Mouse (Mus musculus) frontal cortex, postnatal 25 days (tissue): ENCODE measurements at regions not wholly inside any gene's neighbourhood (a gene's known extent, or its start where the extent isn't known, plus 50 kb on each side); places are given as distances from the start of the nearest gene placed in this dataset.
A peak's percentile ranks its signal among the peaks of the same experiment; 100 is the strongest.

Experiments used
- DNase-seq, 2 experiments: peaks; one replicate each; pipeline ENCODE4 v3.0.0; 2022; ENCODE audit warnings: low spot score in 2 of 2

- no peak for DNase-seq
Observed at GRCm38 (mm10) chr2:160421216-160421911, 54.5 kb upstream of the Mafb start.

GRCm38 (mm10) chr2:160424491-160424890, 57.6 kb upstream of the Mafb start:
- no peak for DNase-seq

DNA sequence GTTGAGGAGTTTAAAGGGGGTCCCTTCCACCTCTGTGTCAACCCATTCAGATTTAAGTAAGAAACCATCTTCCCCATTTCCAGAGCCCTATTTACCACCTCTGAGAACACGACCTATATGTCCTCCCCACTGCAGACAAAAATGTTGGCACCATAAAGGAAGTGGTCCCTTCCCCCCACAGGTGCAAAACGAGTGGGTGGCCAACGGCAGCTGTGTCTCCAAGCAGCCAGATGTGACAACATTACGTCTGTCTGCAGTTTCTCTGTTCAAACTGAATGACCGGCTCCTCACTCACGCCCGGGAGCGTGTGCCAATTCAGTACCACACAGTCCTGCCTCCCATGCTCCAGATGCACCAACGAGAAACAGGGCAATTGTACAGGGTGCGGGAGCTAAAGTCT, 60.6 kb upstream of the Mafb start:
- no peak for DNase-seq

GRCm38 (mm10) chr2:160433252-160433651, 66.4 kb upstream of the Mafb start:
- DNase-seq = peak; percentile 42 to 60

DNA sequence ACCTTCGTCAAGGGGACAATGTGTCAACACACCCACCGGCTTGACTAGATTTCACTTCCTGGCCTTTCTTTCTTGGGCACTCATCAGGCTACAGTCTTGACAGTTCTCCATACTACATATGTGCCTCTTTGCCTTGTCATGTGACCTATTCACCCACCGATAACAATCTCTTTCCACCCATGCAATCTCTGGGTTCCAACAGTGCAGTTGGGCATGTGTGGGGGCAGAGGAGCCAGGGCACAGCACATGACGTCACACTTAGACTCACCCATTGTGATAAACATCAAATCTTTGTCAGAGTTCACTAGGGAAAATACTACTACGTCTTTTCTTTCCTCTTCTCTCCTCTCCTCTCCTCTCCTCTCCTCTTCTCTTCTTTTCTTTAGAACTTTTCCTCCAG, 67.8 kb upstream of the Mafb start:
- no peak for DNase-seq

DNA sequence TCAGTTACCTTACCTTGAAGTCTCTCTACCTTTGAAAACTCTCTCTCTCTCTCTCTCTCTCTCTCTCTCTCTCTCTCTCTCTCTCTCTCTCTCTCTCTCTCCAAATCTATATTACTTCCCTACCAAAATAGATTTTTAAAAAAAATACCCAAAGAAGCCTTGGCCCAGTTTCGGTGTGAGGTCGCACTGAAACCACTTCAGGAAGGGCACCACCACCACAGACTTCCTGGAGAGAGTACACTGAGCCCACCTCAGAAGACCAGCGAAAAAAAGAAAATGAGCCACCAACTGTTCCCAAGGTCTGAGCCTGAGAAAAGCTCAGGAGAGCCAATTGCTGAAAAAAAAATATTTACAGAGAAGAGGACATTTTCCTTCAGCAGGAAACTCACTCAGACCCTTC, 68.8 kb upstream of the Mafb start:
- DNase-seq = no peak

GRCm38 (mm10) chr2:160439028-160439427, 72.2 kb upstream of the Mafb start:
- no peak for DNase-seq

DNA sequence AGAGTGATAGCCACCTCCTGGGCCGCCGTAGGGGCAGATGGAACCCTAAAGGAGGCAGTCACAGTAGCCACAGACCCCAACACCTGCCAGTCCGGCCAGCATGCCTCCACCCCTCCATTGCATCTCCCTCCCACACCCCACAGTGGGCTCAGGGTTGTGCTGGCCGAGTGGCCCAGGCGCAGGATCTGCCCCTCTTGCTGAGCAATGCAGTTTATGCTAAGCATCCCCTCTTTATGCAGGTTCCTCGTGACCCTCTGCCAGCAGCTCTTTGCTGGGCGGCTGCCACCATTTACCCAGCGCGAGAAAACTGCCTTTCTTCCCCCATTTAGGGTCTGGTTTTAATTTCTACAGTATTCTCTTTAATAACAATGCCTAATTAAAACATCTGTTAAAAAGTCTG, 73.4 kb upstream of the Mafb start:
- DNase-seq = no peak

DNA sequence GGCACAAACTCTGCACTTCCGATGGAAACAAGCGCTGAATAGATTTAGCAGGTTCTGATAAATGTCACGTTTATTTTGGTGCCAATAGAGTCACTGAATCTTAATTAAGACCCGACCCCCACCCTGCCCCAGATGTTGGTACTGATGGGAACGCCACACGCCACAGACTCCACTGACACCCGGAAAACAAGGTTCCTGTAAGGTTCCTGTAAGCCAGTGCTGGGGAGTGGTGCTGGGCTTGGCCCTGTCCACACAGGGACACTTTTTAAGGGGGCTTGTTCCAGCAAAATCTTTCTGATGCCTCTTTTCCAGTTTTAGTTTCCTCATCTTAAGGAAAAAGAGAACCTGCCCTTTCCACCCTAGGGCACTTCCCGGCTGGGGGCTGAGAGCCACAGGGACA, 84.2 kb upstream of the Mafb start:
- no peak for DNase-seq

GRCm38 (mm10) chr2:160451481-160452238, 84.8 kb upstream of the Mafb start:
- peak; percentile 25 to 31 for DNase-seq

- DNase-seq = no peak
Observed at GRCm38 (mm10) chr2:160452239-160452530, 85.3 kb upstream of the Mafb start.

- no peak for DNase-seq
Observed at GRCm38 (mm10) chr2:160452730-160453129, 85.9 kb upstream of the Mafb start.

DNA sequence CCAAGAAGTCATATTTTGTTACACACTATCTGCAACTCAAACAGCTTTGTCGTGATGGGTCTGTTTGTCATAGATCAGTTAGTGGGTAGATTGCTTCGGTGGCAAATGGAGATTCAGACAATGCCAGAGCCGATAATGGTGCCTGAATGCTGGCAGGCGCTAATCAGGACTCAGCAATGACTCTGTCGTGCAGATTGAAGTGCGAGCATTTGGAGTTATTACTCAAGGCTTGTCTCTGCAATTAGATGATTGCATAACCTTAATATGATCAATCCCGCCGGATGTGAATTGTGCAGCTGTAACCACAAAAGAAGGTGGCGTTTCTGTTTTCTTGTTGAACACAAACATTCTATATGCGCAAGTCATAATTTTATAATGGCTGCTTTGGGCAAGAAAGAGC, 88.8 kb upstream of the Mafb start:
- no peak for DNase-seq

DNA sequence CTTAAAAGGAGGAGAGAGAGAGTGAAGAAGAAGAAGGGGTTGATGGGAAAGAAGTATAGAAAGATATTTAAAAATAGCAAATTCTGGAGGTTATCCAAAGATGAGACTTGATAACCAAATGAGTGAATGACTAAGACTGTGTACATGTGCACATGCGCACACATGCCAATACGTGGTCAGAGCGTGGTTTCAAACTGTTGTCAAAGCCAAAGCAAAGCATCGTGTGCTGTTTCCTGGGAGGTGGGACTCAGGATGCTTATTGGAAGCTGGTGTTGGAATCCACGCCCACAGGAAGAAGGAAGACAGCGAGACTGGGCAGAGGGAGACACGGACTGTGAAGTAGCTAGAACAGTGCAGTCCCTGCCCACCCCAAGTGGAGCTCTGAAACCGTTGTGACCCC, 89.8 kb upstream of the Mafb start:
- no peak for DNase-seq

DNA sequence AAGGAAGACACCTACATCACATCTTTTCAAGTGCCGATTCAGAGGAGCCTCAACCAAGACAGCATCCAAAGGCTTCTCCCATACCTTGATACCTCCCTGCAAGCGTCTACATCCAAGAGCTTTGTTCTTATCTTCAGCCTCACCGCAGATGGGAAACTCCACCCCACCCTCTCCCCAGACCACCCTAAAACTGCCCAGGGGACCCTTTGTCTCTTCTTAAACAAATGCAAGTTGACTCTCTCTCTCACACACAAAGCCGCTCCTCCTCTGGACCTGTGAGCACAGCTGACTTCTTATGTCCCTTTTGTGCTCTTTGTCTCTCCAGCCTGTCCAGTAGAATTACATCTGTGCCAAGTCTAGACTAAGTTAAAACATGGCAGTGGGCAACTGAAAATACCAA, 104.7 kb upstream of the Mafb start:
- no peak for DNase-seq

DNA sequence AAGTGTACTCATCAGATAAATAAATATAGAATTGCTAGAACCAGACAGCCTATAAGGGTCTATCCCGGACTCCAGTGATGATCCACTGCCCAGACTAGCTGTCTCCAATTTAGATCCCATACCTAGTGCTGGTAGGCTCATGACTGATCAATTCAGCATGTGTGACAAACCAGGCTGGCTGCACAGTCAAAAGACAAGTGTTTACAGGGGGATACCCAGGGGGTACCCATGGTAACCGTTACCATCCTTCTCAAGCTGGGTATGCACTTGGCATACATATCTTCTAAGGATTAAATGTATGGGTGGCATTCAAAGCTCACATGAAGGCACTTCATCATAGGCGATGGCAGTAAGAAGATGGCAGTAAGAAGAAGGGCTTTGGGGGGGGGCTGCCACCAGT, 109.3 kb upstream of the Mafb start:
- DNase-seq = no peak

- DNase-seq = no peak
Observed at GRCm38 (mm10) chr2:160479240-160479639, 112.4 kb upstream of the Mafb start.

DNA sequence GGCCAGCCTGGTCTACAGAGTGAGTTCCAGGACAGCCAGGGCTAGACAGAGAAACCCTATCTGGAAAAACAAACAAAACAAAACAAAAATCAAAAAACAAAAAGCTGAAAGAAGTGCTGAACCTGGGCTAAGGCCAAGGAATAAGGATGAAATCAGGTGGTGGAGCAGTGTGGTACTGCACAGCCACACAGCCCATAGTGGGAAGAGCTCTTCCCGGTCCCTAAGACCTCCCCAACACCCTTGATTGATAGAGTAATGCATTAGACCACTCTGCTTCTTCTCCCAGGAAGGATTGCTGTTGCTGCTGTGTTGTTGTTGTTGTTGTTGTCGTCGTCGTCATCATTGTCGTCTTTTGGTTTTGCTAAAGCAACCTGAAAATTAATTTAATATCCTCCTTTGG, 118.2 kb upstream of the Mafb start:
- no peak for DNase-seq

DNA sequence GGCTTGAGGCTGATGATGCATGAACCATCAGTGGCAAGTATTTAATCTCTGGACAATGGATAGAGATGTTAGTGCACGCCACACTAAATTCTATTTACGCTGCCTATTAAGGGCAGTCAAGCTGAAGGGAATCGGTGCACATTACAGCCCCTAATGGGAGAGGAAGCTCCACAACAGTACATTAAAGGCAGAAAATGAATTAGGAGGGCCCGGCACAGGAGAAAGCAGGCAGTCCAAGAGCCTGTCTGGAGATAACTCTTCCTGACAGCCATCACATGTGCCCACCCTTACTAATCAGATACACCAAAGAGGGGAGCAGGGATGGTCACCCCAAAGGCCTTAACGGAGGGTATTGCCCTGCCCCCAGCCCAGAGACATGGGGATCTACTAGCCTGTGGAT, 118.7 kb upstream of the Mafb start:
- DNase-seq = no peak

- DNase-seq = no peak
Observed at GRCm38 (mm10) chr2:160499726-160500125, 132.9 kb upstream of the Mafb start.

GRCm38 (mm10) chr2:160502901-160503300, 136.0 kb upstream of the Mafb start:
- DNase-seq = no peak

GRCm38 (mm10) chr2:160503597-160504393, 136.9 kb upstream of the Mafb start:
- no peak for DNase-seq

GRCm38 (mm10) chr2:160504394-160504657, 137.5 kb upstream of the Mafb start:
- DNase-seq = no peak
